Mouse (Mus musculus): ENCODE data around the gene Ezr. TPM values are rescaled to one million over a fixed set of nuclear protein-coding genes. Genes with fewer than 3 reads are reported as not detected.

Ezr gene
- polyA plus RNA-seq, 1 experiment from 2014 or later, result 140 TPM

DNA sequence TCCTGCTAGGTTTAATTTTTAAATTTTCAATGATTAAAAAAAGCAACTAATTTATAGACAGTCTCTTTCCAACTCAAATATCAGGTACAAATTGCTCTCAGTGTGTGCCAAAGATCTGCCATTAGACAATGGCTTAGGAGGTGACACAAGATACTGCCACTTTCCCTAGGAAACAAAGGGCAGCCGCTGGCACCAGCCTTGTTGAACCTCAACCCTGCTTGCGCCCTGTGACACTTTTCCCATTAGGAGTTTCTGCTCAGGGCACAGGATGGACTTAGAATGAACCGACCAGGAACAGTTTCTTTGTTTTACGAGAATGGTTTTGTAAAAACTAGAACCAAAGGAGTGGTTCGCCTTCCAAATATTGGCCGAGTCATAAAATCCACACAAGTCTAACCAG is 6.5 kb downstream of the Ezr start:
- H3K9ac ChIP-seq, result no peak overlapping the region
- H3K36me3 ChIP-seq, result no peaks in the 10 kb centered on the region
- no peak overlapping the region for H3K4me2 ChIP-seq
- no peak for ATAC-seq (ENCODE audit: borderline replicate concordance, extremely low read depth, low FRiP score, low TSS enrichment)
- WGBS, result 51% methylated on average over 6 of the region's 6 CpGs
- peaks cover 15% of the 10 kb centered on the region for H3K27me3 ChIP-seq
- H3K4me3 ChIP-seq, result no peak overlapping the region
- H3K27ac ChIP-seq, result peak overlapping the region; percentile 70
- peaks cover 78% of the 10 kb centered on the region for H3K4me1 ChIP-seq
- no peaks in the 10 kb centered on the region for H3K9me3 ChIP-seq

DNA sequence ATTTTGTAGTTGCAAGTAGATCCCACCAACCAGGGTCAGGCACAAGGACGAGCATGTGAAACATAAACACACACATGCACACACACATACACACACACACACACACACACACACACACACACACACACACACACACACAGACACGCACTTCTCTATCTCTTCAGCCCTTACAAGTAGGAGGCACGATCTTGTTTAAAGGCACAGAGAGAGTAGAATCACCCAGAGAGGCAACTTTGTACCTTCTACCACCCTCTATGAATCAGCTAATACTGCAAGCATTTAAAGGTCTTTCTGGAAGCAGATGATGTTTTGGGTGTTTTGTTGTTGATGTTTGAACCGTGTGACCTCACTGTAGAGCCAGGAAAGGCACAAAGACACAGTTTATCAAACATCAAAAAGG is 6.9 kb downstream of the Ezr start:
- WGBS, result 63% methylated on average over 4 of the region's 4 CpGs
- Histone ChIP-seq H3K4me3 (no peak overlapping the region), H3K36me3 (no peaks in the 10 kb centered on the region), H3K4me2 (no peak overlapping the region), H3K27me3 (peaks cover 13% of the 10 kb centered on the region), H3K9ac (no peak overlapping the region), H3K9me3 (no peaks in the 10 kb centered on the region), H3K27ac (no peak overlapping the region), H3K4me1 (peaks cover 78% of the 10 kb centered on the region)
- no peak for ATAC-seq (ENCODE audit: borderline replicate concordance, extremely low read depth, low FRiP score, low TSS enrichment)

DNA sequence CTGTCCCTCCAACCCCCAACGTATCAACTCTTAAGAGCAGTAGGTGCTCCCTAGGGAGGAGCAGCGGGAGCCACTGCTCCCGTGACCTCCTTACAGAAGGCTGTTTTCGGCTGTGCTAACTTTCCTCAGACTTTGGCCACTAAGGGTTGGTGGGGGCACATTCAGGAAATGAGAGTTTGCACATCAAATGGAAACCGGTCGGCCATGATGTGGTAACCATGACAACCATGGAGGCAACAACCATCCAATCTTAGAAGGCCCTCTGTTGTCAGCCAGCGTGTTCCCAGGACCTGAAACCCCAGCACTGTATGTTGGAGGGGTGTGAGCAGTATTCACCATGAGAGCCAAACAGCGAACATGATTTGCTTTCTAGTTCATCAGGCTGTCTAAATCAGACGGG is 7.4 kb downstream of the Ezr start:
- H3K4me1 ChIP-seq, result peaks cover 74% of the 10 kb centered on the region
- WGBS, result 76% methylated on average over 9 of the region's 9 CpGs

GRCm38 (mm10) chr17:6773249-6773966 is 9.2 kb downstream of the Ezr start:
- H3K27me3 ChIP-seq, result no peaks in the 10 kb centered on the region
- no peaks in the 10 kb centered on the region for H3K9me3 ChIP-seq
- no peak overlapping the region for H3K4me3 ChIP-seq
- no peak overlapping the region for H3K4me2 ChIP-seq
- ATAC-seq (ENCODE audit: borderline replicate concordance, extremely low read depth, low FRiP score, low TSS enrichment), result no peak
- 80% methylated on average over 14 of the region's 14 CpGs for WGBS
- H3K9ac ChIP-seq, result no peak overlapping the region
- no peak overlapping the region for H3K27ac ChIP-seq
- peaks cover 62% of the 10 kb centered on the region for H3K4me1 ChIP-seq
- no peaks in the 10 kb centered on the region for H3K36me3 ChIP-seq

More for the DNA sequence above, 7.4 kb downstream of the Ezr start:
- Histone ChIP-seq H3K27ac (no peak overlapping the region), H3K4me3 (no peak overlapping the region), H3K4me2 (no peak overlapping the region), H3K9ac (no peak overlapping the region), H3K36me3 (no peaks in the 10 kb centered on the region), H3K9me3 (no peaks in the 10 kb centered on the region), H3K27me3 (peaks cover 9% of the 10 kb centered on the region; the same call in 1 of the 2 replicates)
- ATAC-seq (ENCODE audit: borderline replicate concordance, extremely low read depth, low FRiP score, low TSS enrichment), result no peak

DNA sequence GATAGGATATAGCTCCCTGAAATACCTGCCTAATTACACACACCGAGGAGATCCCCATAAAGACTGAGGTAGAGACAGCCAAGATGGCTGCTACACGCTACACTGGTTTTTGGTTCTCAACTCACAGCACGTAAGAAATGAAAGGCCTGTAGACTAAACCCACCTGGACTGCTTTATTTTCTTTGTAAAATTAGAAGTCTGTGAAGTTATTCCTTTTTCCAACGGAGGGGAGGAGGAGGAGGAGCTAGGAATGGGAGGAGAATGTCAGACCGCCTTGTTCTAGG is 10.2 kb downstream of the Ezr start:
- no peak overlapping the region for H3K4me3 ChIP-seq
- H3K27ac ChIP-seq, result peak overlapping the region; percentile 91
- H3K9ac ChIP-seq, result no peak overlapping the region
- WGBS, result 49% methylated on average over 5 of the region's 5 CpGs
- no peaks in the 10 kb centered on the region for H3K27me3 ChIP-seq
- ATAC-seq (ENCODE audit: borderline replicate concordance, extremely low read depth, low FRiP score, low TSS enrichment), result no peak
- no peak overlapping the region for H3K4me2 ChIP-seq
- H3K36me3 ChIP-seq, result no peaks in the 10 kb centered on the region
- no peaks in the 10 kb centered on the region for H3K9me3 ChIP-seq
- peaks cover 62% of the 10 kb centered on the region for H3K4me1 ChIP-seq

DNA sequence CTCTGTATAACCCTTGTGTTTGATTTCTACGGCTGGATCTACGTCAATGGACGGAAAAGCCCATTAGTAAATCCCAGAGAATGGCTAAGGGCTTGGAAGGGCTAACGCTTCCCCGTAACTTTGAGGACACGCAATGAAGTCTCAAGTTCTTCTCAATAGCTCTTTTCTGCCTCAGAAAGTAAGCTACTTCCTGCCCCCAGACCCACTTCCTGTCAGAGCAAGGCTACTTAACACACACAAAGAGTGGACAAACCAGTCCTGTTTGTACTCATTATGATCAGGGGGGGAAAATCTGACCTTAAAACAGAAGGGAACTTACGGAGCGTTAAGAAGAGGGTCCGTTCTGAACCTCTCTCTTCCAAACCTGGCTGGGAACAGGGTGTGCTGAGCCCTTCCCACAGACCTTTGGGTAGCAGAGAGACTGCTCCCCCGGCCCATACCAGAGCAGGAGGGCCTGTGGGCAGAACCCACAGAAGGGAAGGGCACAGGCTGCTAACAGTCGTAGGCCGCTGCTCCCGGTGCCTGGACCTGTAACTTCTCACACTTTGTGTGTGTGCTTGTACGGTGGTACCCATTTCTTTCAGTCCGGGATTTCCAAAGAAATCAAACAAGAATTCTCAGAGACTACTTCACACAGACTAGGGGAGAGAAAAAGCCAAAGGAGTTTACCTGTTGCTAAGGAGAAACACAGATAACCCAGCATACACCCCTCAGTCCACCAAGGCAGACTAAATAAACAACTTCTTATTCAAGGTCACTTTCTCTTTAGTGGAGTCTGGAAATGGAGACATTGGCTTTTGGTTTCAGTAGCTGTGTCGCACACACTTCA is 10.7 kb downstream of the Ezr start:
- H3K9me3 ChIP-seq, result no peaks in the 10 kb centered on the region
- no peak overlapping the region for H3K9ac ChIP-seq
- H3K4me2 ChIP-seq, result peak overlapping the region; percentile 11; the same call in 1 of the 2 replicates
- H3K27ac ChIP-seq, result peak overlapping the region; percentile 91
- H3K4me1 ChIP-seq, result peaks cover 57% of the 10 kb centered on the region
- no peak overlapping the region for H3K4me3 ChIP-seq
- WGBS, result 52% methylated on average over 16 of the region's 16 CpGs
- no peaks in the 10 kb centered on the region for H3K36me3 ChIP-seq
- no peaks in the 10 kb centered on the region for H3K27me3 ChIP-seq
- no peak for ATAC-seq (ENCODE audit: borderline replicate concordance, extremely low read depth, low FRiP score, low TSS enrichment)

- H3K9me3 ChIP-seq, result no peaks in the 10 kb centered on the region
- H3K27ac ChIP-seq, result no peak overlapping the region
- no peak overlapping the region for H3K9ac ChIP-seq
- no peaks in the 10 kb centered on the region for H3K36me3 ChIP-seq
- H3K4me1 ChIP-seq, result peaks cover 66% of the 10 kb centered on the region
- 40% methylated on average over 4 of the region's 4 CpGs for WGBS
- no peak overlapping the region for H3K4me3 ChIP-seq
- no peak overlapping the region for H3K4me2 ChIP-seq
- no peak for ATAC-seq (ENCODE audit: borderline replicate concordance, extremely low read depth, low FRiP score, low TSS enrichment)
- H3K27me3 ChIP-seq, result no peaks in the 10 kb centered on the region
Observed at GRCm38 (mm10) chr17:6769602-6770001, 13.0 kb downstream of the Ezr start.

GRCm38 (mm10) chr17:6768301-6768788 is 14.2 kb downstream of the Ezr start:
- no peak overlapping the region for H3K27ac ChIP-seq
- no peak overlapping the region for H3K9ac ChIP-seq
- 74% methylated on average over 5 of the region's 5 CpGs for WGBS

DNA sequence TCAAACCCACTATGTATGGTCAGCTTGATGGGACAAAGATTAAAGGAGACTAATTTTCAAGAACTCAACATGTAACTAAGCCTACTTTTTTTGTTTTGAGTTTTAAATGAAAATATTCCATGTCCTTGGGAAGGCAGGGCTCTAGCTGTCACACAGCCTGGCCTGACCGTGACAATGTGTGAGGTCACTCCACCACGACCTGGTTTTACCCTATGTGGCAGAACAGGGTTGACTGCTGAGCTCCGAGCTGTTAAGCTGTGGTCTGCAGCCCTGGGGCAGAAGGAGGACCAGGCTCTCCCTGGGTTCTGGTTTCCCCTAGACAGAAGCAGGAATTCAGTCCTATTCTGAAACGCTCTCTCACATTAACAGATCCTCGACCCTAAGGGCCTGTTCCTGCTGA is 14.8 kb downstream of the Ezr start:
- no peaks in the 10 kb centered on the region for H3K36me3 ChIP-seq
- H3K4me2 ChIP-seq, result no peak overlapping the region
- no peak for ATAC-seq (ENCODE audit: borderline replicate concordance, extremely low read depth, low FRiP score, low TSS enrichment)
- WGBS, result 47% methylated on average over 5 of the region's 5 CpGs
- H3K9ac ChIP-seq, result no peak overlapping the region
- H3K4me1 ChIP-seq, result peaks cover 49% of the 10 kb centered on the region
- no peak overlapping the region for H3K4me3 ChIP-seq
- no peaks in the 10 kb centered on the region for H3K27me3 ChIP-seq
- no peaks in the 10 kb centered on the region for H3K9me3 ChIP-seq
- H3K27ac ChIP-seq, result no peak overlapping the region

More at GRCm38 (mm10) chr17:6768301-6768788, 14.2 kb downstream of the Ezr start:
- Histone ChIP-seq H3K4me3 (no peak overlapping the region), H3K9me3 (no peaks in the 10 kb centered on the region), H3K4me1 (peaks cover 53% of the 10 kb centered on the region), H3K27me3 (no peaks in the 10 kb centered on the region), H3K36me3 (no peaks in the 10 kb centered on the region), H3K4me2 (no peak overlapping the region)
- ATAC-seq (ENCODE audit: borderline replicate concordance, extremely low read depth, low FRiP score, low TSS enrichment), result no peak

GRCm38 (mm10) chr17:6766823-6767222 is 15.8 kb downstream of the Ezr start:
- Histone ChIP-seq H3K4me1 (peaks cover 42% of the 10 kb centered on the region), H3K36me3 (no peaks in the 10 kb centered on the region), H3K4me2 (no peak overlapping the region), H3K9me3 (no peaks in the 10 kb centered on the region), H3K4me3 (no peak overlapping the region), H3K9ac (no peak overlapping the region), H3K27ac (no peak overlapping the region), H3K27me3 (no peaks in the 10 kb centered on the region)
- 54% methylated on average over 4 of the region's 4 CpGs for WGBS
- ATAC-seq (ENCODE audit: borderline replicate concordance, extremely low read depth, low FRiP score, low TSS enrichment), result no peak

GRCm38 (mm10) chr17:6765886-6766285 is 16.7 kb downstream of the Ezr start:
- Histone ChIP-seq H3K36me3 (no peaks in the 10 kb centered on the region), H3K27ac (no peak overlapping the region), H3K4me3 (no peak overlapping the region), H3K9me3 (no peaks in the 10 kb centered on the region), H3K4me1 (peaks cover 34% of the 10 kb centered on the region), H3K9ac (no peak overlapping the region), H3K27me3 (no peaks in the 10 kb centered on the region), H3K4me2 (no peak overlapping the region)
- WGBS, result 51% methylated on average over 2 of the region's 2 CpGs
- ATAC-seq (ENCODE audit: borderline replicate concordance, extremely low read depth, low FRiP score, low TSS enrichment), result no peak

- H3K4me1 ChIP-seq, result peaks cover 34% of the 10 kb centered on the region
- 88% methylated on average over 4 of the region's 4 CpGs for WGBS
Observed at GRCm38 (mm10) chr17:6764730-6765129, 17.9 kb downstream of the Ezr start.

More at GRCm38 (mm10) chr17:6764730-6765129, 17.9 kb downstream of the Ezr start:
- Histone ChIP-seq H3K4me2 (no peak overlapping the region), H3K36me3 (no peaks in the 10 kb centered on the region), H3K9me3 (no peaks in the 10 kb centered on the region), H3K27me3 (no peaks in the 10 kb centered on the region), H3K4me3 (no peak overlapping the region), H3K27ac (no peak overlapping the region), H3K9ac (no peak overlapping the region)
- ATAC-seq (ENCODE audit: borderline replicate concordance, extremely low read depth, low FRiP score, low TSS enrichment), result no peak
